8 mouse cellular contexts compared by ENCODE assay signal in genomic region chr9:107963700-107964099, GRCm38 (mm10). TPM values are rescaled to one million over a fixed set of nuclear protein-coding genes. Genes with fewer than 3 reads are reported as not detected.
DNase-seq lines count a peak whose midpoint lies in the region; ATAC-seq and TF ChIP-seq lines count a peak whose summit lies in the region.

No protein-coding gene starts in this region.

- DNase-seq in 416B (ENCODE audit: low read depth), result peak; percentile 86
- DNase-seq in R1 (ENCODE audit: low read depth, low spot score), result peak; percentile 81
- peak; percentile 89 to 94 for DNase-seq in cerebellum, postnatal 14 days
- DNase-seq in gastrocnemius, postnatal 36 days, result peak; percentile 55 to 78
- DNase-seq in liver, result peak; percentile 93
- peak; percentile 83 for DNase-seq in neural tube, embryonic 11.5 days (ENCODE audit: low spot score)
- DNase-seq in stomach, postnatal 0 days (ENCODE audit: low spot score), result peak; percentile 89

- 24% methylated on average over 5 of the region's 5 CpGs for WGBS in intestine, postnatal 0 days
- WGBS in neural tube, embryonic 11.5 days, result 27% methylated on average over 5 of the region's 5 CpGs
- WGBS in stomach, postnatal 0 days, result 17% methylated on average over 5 of the region's 5 CpGs

- H3K9ac ChIP-seq in intestine, postnatal 0 days (ENCODE audit: low read depth, low read length), result no peak overlapping the region
- H3K9ac ChIP-seq in neural tube, embryonic 11.5 days (ENCODE audit: low read length), result no peak overlapping the region
- H3K9ac ChIP-seq in stomach, postnatal 0 days (ENCODE audit: low read length), result no peak overlapping the region

- intact Hi-C loops in gastrocnemius, postnatal 36 days (cut with DNase I), result loop anchor here (1.0 kb wide), 2 partner anchors 59 to 105 kb away; no protein-coding TSS in a partner anchor

- H3K36me3 ChIP-seq in intestine, postnatal 0 days (ENCODE audit: control insufficient read depth, insufficient read depth), result peaks cover 8% of the 10 kb centered on the region; the same call in 1 of the 2 replicates
- peaks cover 4% of the 10 kb centered on the region for H3K36me3 ChIP-seq in neural tube, embryonic 11.5 days (ENCODE audit: control insufficient read depth, insufficient read depth, low read length)
- H3K36me3 ChIP-seq in stomach, postnatal 0 days (ENCODE audit: control insufficient read depth, insufficient read depth, low read length), result 0 out of 2 replicates have a peak, but pooled peaks cover under 1% of the 10 kb centered on the region

- peak; percentile 64 for ATAC-seq in intestine, postnatal 0 days
- no peak for ATAC-seq in neural tube, embryonic 11.5 days (ENCODE audit: insufficient read depth, low FRiP score, low TSS enrichment)
- ATAC-seq in stomach, postnatal 0 days (ENCODE audit: low FRiP score, low TSS enrichment), result peak; percentile 78

- H3K4me2 ChIP-seq in intestine, postnatal 0 days (replicated peaks; ENCODE audit: low read depth), result no peak overlapping the region
- H3K4me2 ChIP-seq in neural tube, embryonic 11.5 days (ENCODE audit: low read depth), result no peak overlapping the region
- H3K4me2 ChIP-seq in stomach, postnatal 0 days (replicated peaks; ENCODE audit: low read depth), result no peak overlapping the region

- peak; percentile 97 for TF ChIP-seq CTCF in intestine, postnatal 0 days (IDR thresholded peaks at IDR 0.05; ENCODE audit: low read depth)
- peak; percentile 98 for TF ChIP-seq CTCF in stomach, postnatal 0 days (IDR thresholded peaks at IDR 0.05; ENCODE audit: low read depth)

- H3K4me1 ChIP-seq in intestine, postnatal 0 days (replicated peaks; ENCODE audit: control insufficient read depth, insufficient read depth, low read length), result no peaks in the 10 kb centered on the region
- no peaks in the 10 kb centered on the region for H3K4me1 ChIP-seq in neural tube, embryonic 11.5 days (ENCODE audit: control insufficient read depth, insufficient read depth, low read length)
- H3K4me1 ChIP-seq in stomach, postnatal 0 days (replicated peaks; ENCODE audit: control insufficient read depth, insufficient read depth), result no peaks in the 10 kb centered on the region

- no peaks in the 10 kb centered on the region for H3K27me3 ChIP-seq in intestine, postnatal 0 days (replicated peaks; ENCODE audit: control insufficient read depth, insufficient read depth, low read length)
- H3K27me3 ChIP-seq in neural tube, embryonic 11.5 days (ENCODE audit: control insufficient read depth, insufficient read depth, low read length), result no peaks in the 10 kb centered on the region
- H3K27me3 ChIP-seq in stomach, postnatal 0 days (ENCODE audit: control insufficient read depth, insufficient read depth, low read length), result no peaks in the 10 kb centered on the region

- H3K27ac ChIP-seq in intestine, postnatal 0 days (ENCODE audit: low read depth, low read length), result no peak overlapping the region
- no peak overlapping the region for H3K27ac ChIP-seq in neural tube, embryonic 11.5 days (ENCODE audit: low read depth, low read length)
- no peak overlapping the region for H3K27ac ChIP-seq in stomach, postnatal 0 days (replicated peaks)

- no peak overlapping the region for H3K4me3 ChIP-seq in intestine, postnatal 0 days (ENCODE audit: low read depth, low read length)
- no peak overlapping the region for H3K4me3 ChIP-seq in neural tube, embryonic 11.5 days (ENCODE audit: low read depth, low read length)
- no peak overlapping the region for H3K4me3 ChIP-seq in stomach, postnatal 0 days (ENCODE audit: low read depth, low read length)

- TF ChIP-seq EP300 in stomach, postnatal 0 days (optimal IDR thresholded peaks at IDR 0.05), result no peak

- H3K9me3 ChIP-seq in intestine, postnatal 0 days (ENCODE audit: control insufficient read depth), result no peaks in the 10 kb centered on the region
- H3K9me3 ChIP-seq in neural tube, embryonic 11.5 days (ENCODE audit: control insufficient read depth, low read length), result no peaks in the 10 kb centered on the region
- no peaks in the 10 kb centered on the region for H3K9me3 ChIP-seq in stomach, postnatal 0 days (ENCODE audit: control insufficient read depth, low read length)

RNA-seq across cellular contexts. Expression of gene Uba7, which starts 11.6 kb away (rescaled TPM):
- 1 to 10 TPM; 2.7 to 3.3 TPM for total RNA-seq in gastrocnemius, postnatal 36 days (2021)
- 43.8 and 50.6 TPM in 2 replicates for polyA plus RNA-seq in intestine, postnatal 0 days (2015; fragmentation: Nextera tagmentation; extraction: Ambion mirVana)
- 10.9 and 12.1 TPM in 2 replicates for polyA plus RNA-seq in neural tube, embryonic 11.5 days (2014; fragmentation: Nextera tagmentation; extraction: Ambion mirVana)
- 24.7 and 28.9 TPM in 2 replicates for polyA plus RNA-seq in stomach, postnatal 0 days (2015; fragmentation: Nextera tagmentation; extraction: Ambion mirVana)

RNA-seq across cellular contexts. Expression of gene Traip, which starts 13.8 kb away (rescaled TPM):
- under 1 TPM; 0.35 to 0.56 TPM for total RNA-seq in gastrocnemius, postnatal 36 days (2021)
- polyA plus RNA-seq in intestine, postnatal 0 days (2015; fragmentation: Nextera tagmentation; extraction: Ambion mirVana), result 3.2 and 3.7 TPM in 2 replicates
- 25.2 and 25.7 TPM in 2 replicates for polyA plus RNA-seq in neural tube, embryonic 11.5 days (2014; fragmentation: Nextera tagmentation; extraction: Ambion mirVana)
- polyA plus RNA-seq in stomach, postnatal 0 days (2015; fragmentation: Nextera tagmentation; extraction: Ambion mirVana), result 4.8 and 5.7 TPM in 2 replicates

RNA-seq across cellular contexts. Expression of gene Gm20661, which starts 19.2 kb away (rescaled TPM):
- not detected for total RNA-seq in gastrocnemius, postnatal 36 days (2021)
- polyA plus RNA-seq in intestine, postnatal 0 days (2015; fragmentation: Nextera tagmentation; extraction: Ambion mirVana), result 0.39 and 0.88 TPM in 2 replicates
- polyA plus RNA-seq in neural tube, embryonic 11.5 days (2014; fragmentation: Nextera tagmentation; extraction: Ambion mirVana), result 2.9 and 3.5 TPM in 2 replicates
- polyA plus RNA-seq in stomach, postnatal 0 days (2015; fragmentation: Nextera tagmentation; extraction: Ambion mirVana), result 0.69 and 0.87 TPM in 2 replicates

RNA-seq across cellular contexts. Expression of gene Inka1, which starts 22.0 kb away (rescaled TPM):
- 1 to 10 TPM; 1.6 to 2.8 TPM for total RNA-seq in gastrocnemius, postnatal 36 days (2021)
- 17.3 and 19.4 TPM in 2 replicates for polyA plus RNA-seq in intestine, postnatal 0 days (2015; fragmentation: Nextera tagmentation; extraction: Ambion mirVana)
- 62.9 and 71.3 TPM in 2 replicates for polyA plus RNA-seq in neural tube, embryonic 11.5 days (2014; fragmentation: Nextera tagmentation; extraction: Ambion mirVana)
- polyA plus RNA-seq in stomach, postnatal 0 days (2015; fragmentation: Nextera tagmentation; extraction: Ambion mirVana), result 25.9 and 27.6 TPM in 2 replicates

RNA-seq across cellular contexts. Expression of gene Camkv, which starts 28.2 kb away (rescaled TPM):
- total RNA-seq in gastrocnemius, postnatal 36 days (2021), result under 1 TPM in 1 of 2 experiments, not detected in 1; 0.28 TPM
- 0.37 and 0.42 TPM in 2 replicates for polyA plus RNA-seq in intestine, postnatal 0 days (2015; fragmentation: Nextera tagmentation; extraction: Ambion mirVana)
- polyA plus RNA-seq in neural tube, embryonic 11.5 days (2014; fragmentation: Nextera tagmentation; extraction: Ambion mirVana), result 3.5 and 4.3 TPM in 2 replicates
- polyA plus RNA-seq in stomach, postnatal 0 days (2015; fragmentation: Nextera tagmentation; extraction: Ambion mirVana), result 0.62 and 0.94 TPM in 2 replicates
